Mouse (Mus musculus): Measurements from ENCODE around the gene Nupl2. TPM values are rescaled to one million over a fixed set of nuclear protein-coding genes. Genes with fewer than 3 reads are reported as not detected.

Nupl2 gene
- polyA plus RNA-seq, 2 experiments, result 3.6 to 6.5 TPM

DNA sequence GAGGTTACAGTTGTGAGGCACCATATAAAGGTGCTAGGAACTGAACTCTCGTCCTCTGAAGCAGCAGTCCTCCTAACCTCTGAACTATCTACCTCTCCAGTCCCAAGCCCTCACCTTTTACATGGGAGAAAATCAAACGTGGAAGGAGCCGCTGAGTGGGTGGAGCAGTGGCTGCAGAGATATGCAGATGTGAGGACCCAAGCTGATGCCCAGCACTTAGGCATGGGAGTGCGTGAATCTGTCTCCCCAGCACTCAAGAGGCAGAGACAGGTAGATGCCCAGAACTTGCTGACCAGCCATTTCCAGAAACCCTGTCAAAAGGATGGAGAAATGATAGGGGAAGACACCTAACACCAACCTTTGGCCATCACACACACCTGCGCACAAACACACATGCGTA lies 18.3 kb downstream of the Nupl2 start:
- H3K4me3 ChIP-seq (ENCODE audit: insufficient read depth in 1 of 2, low read depth in 2 of 2, low read length in 2 of 2), result no peak overlapping the region
- H3K4me1 ChIP-seq (replicated peaks; ENCODE audit: control insufficient read depth in 2 of 2, insufficient read depth in 2 of 2, low read length in 1 of 2), result no peaks in the 10 kb centered on the region
- H3K9me3 ChIP-seq (ENCODE audit: control insufficient read depth, low read length), result no peaks in the 10 kb centered on the region
- TF ChIP-seq CTCF (IDR thresholded peaks at IDR 0.05; ENCODE audit: low read depth), result no peak
- TF ChIP-seq EP300 (IDR thresholded peaks at IDR 0.05; ENCODE audit: low read depth), result no peak
- WGBS (ENCODE audit: insufficient replicate concordance), result 73% methylated on average over 6 of the region's 6 CpGs
- ATAC-seq (ENCODE audit: insufficient read depth) (no peak), DNase-seq (ENCODE audit: low read depth in 3 of 3, low spot score in 3 of 3) (no peak)
- no peak overlapping the region for H3K27ac ChIP-seq
- H3K4me2 ChIP-seq (ENCODE audit: low read depth), result no peak overlapping the region
- H3K9ac ChIP-seq (replicated peaks), result no peak overlapping the region
- peaks cover 4% of the 10 kb centered on the region for H3K36me3 ChIP-seq (replicated peaks; ENCODE audit: control insufficient read depth, insufficient read depth, low read depth)
- H3K27me3 ChIP-seq (ENCODE audit: control insufficient read depth, insufficient read depth, low read length), result no peaks in the 10 kb centered on the region

- DNase-seq (ENCODE audit: low read depth in 3 of 3, low spot score in 3 of 3) (no peak), ATAC-seq (ENCODE audit: insufficient read depth) (no peak)
- Histone ChIP-seq H3K4me2 (ENCODE audit: low read depth) (no peak overlapping the region), H3K9me3 (ENCODE audit: control insufficient read depth, low read length) (no peaks in the 10 kb centered on the region), H3K27me3 (ENCODE audit: control insufficient read depth, insufficient read depth, low read length) (no peaks in the 10 kb centered on the region), H3K9ac (replicated peaks) (no peak overlapping the region), H3K27ac (no peak overlapping the region), H3K36me3 (replicated peaks; ENCODE audit: control insufficient read depth, insufficient read depth, low read depth) (peaks cover 4% of the 10 kb centered on the region), H3K4me1 (replicated peaks; ENCODE audit: control insufficient read depth in 2 of 2, insufficient read depth in 2 of 2, low read length in 1 of 2) (no peaks in the 10 kb centered on the region), H3K4me3 (ENCODE audit: insufficient read depth in 1 of 2, low read depth in 2 of 2, low read length in 2 of 2) (no peak overlapping the region)
- no peak for TF ChIP-seq EP300 (IDR thresholded peaks at IDR 0.05; ENCODE audit: low read depth)
- no peak for TF ChIP-seq CTCF (IDR thresholded peaks at IDR 0.05; ENCODE audit: low read depth)
- WGBS (ENCODE audit: insufficient replicate concordance), result 67% methylated on average over 5 of the region's 5 CpGs
These were observed 19.2 kb downstream of the Nupl2 start for GRCm38 (mm10) chr5:24184011-24184410.

DNA sequence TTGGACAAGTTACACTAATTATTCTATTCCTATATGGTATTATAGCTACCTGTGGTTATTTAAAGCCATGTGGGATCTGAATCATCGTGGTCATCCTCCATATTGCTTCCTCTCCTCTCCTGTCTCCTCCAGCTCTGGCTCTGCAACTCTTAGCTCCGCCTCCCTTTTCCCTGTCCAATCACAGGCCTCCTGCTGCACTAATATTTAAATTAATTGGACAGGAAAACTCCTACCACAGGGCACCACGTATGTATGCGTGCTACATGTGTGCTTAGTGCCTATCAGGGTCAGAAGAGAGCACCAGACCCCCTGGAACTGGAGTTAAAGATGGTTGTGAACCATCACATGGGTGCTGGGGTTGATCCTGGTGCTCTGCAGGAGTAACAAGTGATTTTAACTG lies 23.7 kb downstream of the Nupl2 start:
- ATAC-seq (ENCODE audit: insufficient read depth) (no peak), DNase-seq (ENCODE audit: low read depth in 3 of 3, low spot score in 3 of 3) (no peak)
- no peaks in the 10 kb centered on the region for H3K9me3 ChIP-seq (ENCODE audit: control insufficient read depth, low read length)
- TF ChIP-seq EP300 (IDR thresholded peaks at IDR 0.05; ENCODE audit: low read depth) (no peak), CTCF (IDR thresholded peaks at IDR 0.05; ENCODE audit: low read depth) (no peak)
- H3K4me2 ChIP-seq (ENCODE audit: low read depth), result no peak overlapping the region
- no peak overlapping the region for H3K9ac ChIP-seq (replicated peaks)
- 48% methylated on average over 4 of the region's 4 CpGs for WGBS (ENCODE audit: insufficient replicate concordance)
- H3K27ac ChIP-seq, result no peak overlapping the region
- H3K4me1 ChIP-seq (replicated peaks; ENCODE audit: control insufficient read depth in 2 of 2, insufficient read depth in 2 of 2, low read length in 1 of 2), result no peaks in the 10 kb centered on the region
- no peaks in the 10 kb centered on the region for H3K36me3 ChIP-seq (replicated peaks; ENCODE audit: control insufficient read depth, insufficient read depth, low read depth)
- no peak overlapping the region for H3K4me3 ChIP-seq (ENCODE audit: insufficient read depth in 1 of 2, low read depth in 2 of 2, low read length in 2 of 2)
- H3K27me3 ChIP-seq (ENCODE audit: control insufficient read depth, insufficient read depth, low read length), result no peaks in the 10 kb centered on the region

GRCm38 (mm10) chr5:24191821-24192220 lies 27.1 kb downstream of the Nupl2 start:
- Histone ChIP-seq H3K4me3 (ENCODE audit: insufficient read depth in 1 of 2, low read depth in 2 of 2, low read length in 2 of 2) (no peak overlapping the region), H3K4me1 (replicated peaks; ENCODE audit: control insufficient read depth in 2 of 2, insufficient read depth in 2 of 2, low read length in 1 of 2) (no peaks in the 10 kb centered on the region), H3K27me3 (ENCODE audit: control insufficient read depth, insufficient read depth, low read length) (no peaks in the 10 kb centered on the region), H3K9me3 (ENCODE audit: control insufficient read depth, low read length) (no peaks in the 10 kb centered on the region), H3K27ac (no peak overlapping the region), H3K9ac (replicated peaks) (no peak overlapping the region), H3K36me3 (replicated peaks; ENCODE audit: control insufficient read depth, insufficient read depth, low read depth) (no peaks in the 10 kb centered on the region), H3K4me2 (ENCODE audit: low read depth) (no peak overlapping the region)
- ATAC-seq (ENCODE audit: insufficient read depth) (no peak), DNase-seq (ENCODE audit: low read depth in 3 of 3, low spot score in 3 of 3) (no peak)
- no peak for TF ChIP-seq CTCF (IDR thresholded peaks at IDR 0.05; ENCODE audit: low read depth)
- no peak for TF ChIP-seq EP300 (IDR thresholded peaks at IDR 0.05; ENCODE audit: low read depth)
- WGBS (ENCODE audit: insufficient replicate concordance), result 74% methylated on average over 2 of the region's 2 CpGs

GRCm38 (mm10) chr5:24201006-24201405 lies 36.2 kb downstream of the Nupl2 start:
- no peaks in the 10 kb centered on the region for H3K36me3 ChIP-seq (replicated peaks; ENCODE audit: control insufficient read depth, insufficient read depth, low read depth)
- no peaks in the 10 kb centered on the region for H3K9me3 ChIP-seq (ENCODE audit: control insufficient read depth, low read length)
- H3K9ac ChIP-seq (replicated peaks), result no peak overlapping the region
- WGBS (ENCODE audit: insufficient replicate concordance), result 34% methylated on average over 4 of the region's 4 CpGs
- H3K4me1 ChIP-seq (replicated peaks; ENCODE audit: control insufficient read depth in 2 of 2, insufficient read depth in 2 of 2, low read length in 1 of 2), result no peaks in the 10 kb centered on the region
- no peak overlapping the region for H3K27ac ChIP-seq
- ATAC-seq (ENCODE audit: insufficient read depth), result no peak
- DNase-seq (ENCODE audit: low read depth in 3 of 3, low spot score in 3 of 3), result no peak
- H3K4me3 ChIP-seq (ENCODE audit: insufficient read depth in 1 of 2, low read depth in 2 of 2, low read length in 2 of 2), result no peak overlapping the region
- TF ChIP-seq CTCF (IDR thresholded peaks at IDR 0.05; ENCODE audit: low read depth) (no peak), EP300 (IDR thresholded peaks at IDR 0.05; ENCODE audit: low read depth) (no peak)
- no peaks in the 10 kb centered on the region for H3K27me3 ChIP-seq (ENCODE audit: control insufficient read depth, insufficient read depth, low read length)
- no peak overlapping the region for H3K4me2 ChIP-seq (ENCODE audit: low read depth)
